Mouse (Mus musculus): ENCODE results near the gene Bsn.

Gene Bsn

GRCm38 (mm10) chr9:108094998-108095411 is 95.2 kb downstream of the Bsn start:
- in situ Hi-C loops (cut with MboI, MseI), result no loop called here

GRCm38 (mm10) chr9:108094184-108094941 is 95.8 kb downstream of the Bsn start, which contains the start of gene Apeh:
Apeh (minus strand) TSS chr9:108094606.
- in situ Hi-C loops (cut with MboI, MseI), result no loop called here

GRCm38 (mm10) chr9:108093586-108093985 is 96.6 kb downstream of the Bsn start:
- in situ Hi-C loops (cut with MboI, MseI), result no loop called here

- in situ Hi-C loops (cut with MboI, MseI), result no loop called here
These were observed 99.5 kb downstream of the Bsn start for GRCm38 (mm10) chr9:108090611-108091120.

- in situ Hi-C loops (cut with MboI, MseI), result no loop called here
These were observed 104.9 kb downstream of the Bsn start for GRCm38 (mm10) chr9:108085261-108085660.

GRCm38 (mm10) chr9:108083561-108083960 is 106.6 kb downstream of the Bsn start:
- in situ Hi-C loops (cut with MboI, MseI), result loop anchor here (5.0 kb wide), 2 partner anchors 39 to 119 kb away; no protein-coding TSS in a partner anchor

- in situ Hi-C loops (cut with MboI, MseI), result loop anchor here (5.0 kb wide), 2 partner anchors 39 to 119 kb away; no protein-coding TSS in a partner anchor
These were observed 107.2 kb downstream of the Bsn start, which contains the start of gene Rnf123 for GRCm38 (mm10) chr9:108082988-108083431. Rnf123 (minus strand) TSS chr9:108083346.

- in situ Hi-C loops (cut with MboI, MseI), result loop anchor here (5.0 kb wide), 2 partner anchors 40 to 120 kb away; no protein-coding TSS in a partner anchor
These were observed 107.6 kb downstream of the Bsn start for GRCm38 (mm10) chr9:108082549-108082948.

GRCm38 (mm10) chr9:108080168-108080567 is 110.0 kb downstream of the Bsn start, which contains the start of gene Mst1:
Mst1 (plus strand) TSS chr9:108080436.
- in situ Hi-C loops (cut with MboI, MseI), result loop anchor here (5.0 kb wide), 2 partner anchors 42 to 122 kb away; no protein-coding TSS in a partner anchor

GRCm38 (mm10) chr9:108073141-108073930 is 116.8 kb downstream of the Bsn start:
- in situ Hi-C loops (cut with MboI, MseI), result no loop called here

- in situ Hi-C loops (cut with MboI, MseI), result no loop called here
These were observed 117.7 kb downstream of the Bsn start for GRCm38 (mm10) chr9:108072481-108072924.

- in situ Hi-C loops (cut with MboI, MseI), result no loop called here
These were observed 118.4 kb downstream of the Bsn start for GRCm38 (mm10) chr9:108071801-108072200.

GRCm38 (mm10) chr9:108069529-108069928 is 120.7 kb downstream of the Bsn start:
- in situ Hi-C loops (cut with MboI, MseI), result no loop called here

- in situ Hi-C loops (cut with MboI, MseI), result no loop called here
These were observed 121.2 kb downstream of the Bsn start for GRCm38 (mm10) chr9:108069007-108069406.

- in situ Hi-C loops (cut with MboI, MseI), result no loop called here
These were observed 122.3 kb downstream of the Bsn start for GRCm38 (mm10) chr9:108067900-108068299.

- in situ Hi-C loops (cut with MboI, MseI), result no loop called here
These were observed 123.0 kb downstream of the Bsn start for GRCm38 (mm10) chr9:108067199-108067598.

- in situ Hi-C loops (cut with MboI, MseI), result no loop called here
These were observed 124.6 kb downstream of the Bsn start for GRCm38 (mm10) chr9:108065491-108066011.

GRCm38 (mm10) chr9:108063361-108063760 is 126.8 kb downstream of the Bsn start:
- in situ Hi-C loops (cut with MboI, MseI), result no loop called here

- in situ Hi-C loops (cut with MboI, MseI), result no loop called here
These were observed 128.0 kb downstream of the Bsn start for GRCm38 (mm10) chr9:108062142-108062541.

GRCm38 (mm10) chr9:108058291-108058690 is 131.9 kb downstream of the Bsn start:
- in situ Hi-C loops (cut with MboI, MseI), result loop anchor here (5.0 kb wide), 1 partner anchor 91 kb away; no protein-coding TSS in a partner anchor

- in situ Hi-C loops (cut with MboI, MseI), result loop anchor here (5.0 kb wide), 1 partner anchor 90 kb away; no protein-coding TSS in a partner anchor
These were observed 133.0 kb downstream of the Bsn start for GRCm38 (mm10) chr9:108057262-108057562.
